Mouse (Mus musculus) adrenal gland, adult 2 months (tissue): ENCODE measurements around the gene Fndc3b. TPM values are rescaled to one million over a fixed set of nuclear protein-coding genes. Genes with fewer than 3 reads are reported as not detected.

Experiments used
- DNase-seq: peaks from one replicate; pipeline ENCODE4 v3.0.0; 2021
- polyA plus RNA-seq: library from polyadenylated mRNA; depleted of rRNA; stranded (reverse); fragments of >200 nt; gene quantifications from 2 replicates; pipeline ENCODE4 v1.2.3, GENCODE M21; 2012
- total RNA-seq, 2 experiments: library from RNA; stranded (reverse); gene quantifications; 2 replicates each; pipeline ENCODE4 v1.2.3; 2021

Gene Fndc3b
- total and polyA plus RNA-seq, 3 experiments, result 27.9 to 120 (median 88.9) TPM

- DNase-seq, result no peak
These were observed 40.7 kb downstream of the Fndc3b start for GRCm38 (mm10) chr3:27670416-27670815.

- no peak for DNase-seq
These were observed 43.8 kb downstream of the Fndc3b start for GRCm38 (mm10) chr3:27667280-27667679.

- no peak for DNase-seq
These were observed 45.8 kb downstream of the Fndc3b start for GRCm38 (mm10) chr3:27665338-27665737.

- DNase-seq, result peak; percentile 59
These were observed 47.9 kb downstream of the Fndc3b start for GRCm38 (mm10) chr3:27663221-27663620.

- no peak for DNase-seq
These were observed 52.8 kb downstream of the Fndc3b start for GRCm38 (mm10) chr3:27658198-27658763.

GRCm38 (mm10) chr3:27656764-27657390 lies 54.2 kb downstream of the Fndc3b start:
- peak; percentile 85 for DNase-seq

GRCm38 (mm10) chr3:27655673-27656072 lies 55.4 kb downstream of the Fndc3b start:
- DNase-seq, result peak; percentile 71

GRCm38 (mm10) chr3:27655042-27655441 lies 56.1 kb downstream of the Fndc3b start:
- no peak for DNase-seq

GRCm38 (mm10) chr3:27652451-27653011 lies 58.6 kb downstream of the Fndc3b start:
- DNase-seq, result peak; percentile 27

GRCm38 (mm10) chr3:27651731-27652130 lies 59.4 kb downstream of the Fndc3b start:
- DNase-seq, result no peak

- no peak for DNase-seq
These were observed 61.0 kb downstream of the Fndc3b start for GRCm38 (mm10) chr3:27650083-27650482.

- no peak for DNase-seq
These were observed 61.8 kb downstream of the Fndc3b start for GRCm38 (mm10) chr3:27649316-27649715.

- DNase-seq, result peak; percentile 56
These were observed 68.7 kb downstream of the Fndc3b start for GRCm38 (mm10) chr3:27642381-27642780.

GRCm38 (mm10) chr3:27639701-27640100 lies 71.4 kb downstream of the Fndc3b start:
- DNase-seq, result peak; percentile 55

GRCm38 (mm10) chr3:27637046-27637661 lies 74.0 kb downstream of the Fndc3b start:
- no peak for DNase-seq

- no peak for DNase-seq
These were observed 75.3 kb downstream of the Fndc3b start for GRCm38 (mm10) chr3:27635776-27636175.

- no peak for DNase-seq
These were observed 78.2 kb downstream of the Fndc3b start for GRCm38 (mm10) chr3:27632880-27633279.

GRCm38 (mm10) chr3:27631112-27631511 lies 80.0 kb downstream of the Fndc3b start:
- peak; percentile 43 for DNase-seq

GRCm38 (mm10) chr3:27629716-27630115 lies 81.4 kb downstream of the Fndc3b start:
- DNase-seq, result no peak

GRCm38 (mm10) chr3:27626301-27626700 lies 84.8 kb downstream of the Fndc3b start:
- no peak for DNase-seq

- DNase-seq, result no peak
These were observed 85.5 kb downstream of the Fndc3b start for GRCm38 (mm10) chr3:27625592-27625985.

- DNase-seq, result peak; percentile 84
These were observed 86.0 kb downstream of the Fndc3b start for GRCm38 (mm10) chr3:27624974-27625591.

- DNase-seq, result no peak
These were observed 88.7 kb downstream of the Fndc3b start for GRCm38 (mm10) chr3:27622451-27622850.
